Mouse (Mus musculus): Measurements from ENCODE around the gene Ttf2.

GRCm38 (mm10) chr3:100922506-100923375 lies 46.7 kb downstream of the Ttf2 start:
- TF ChIP-seq POLR2A (IDR thresholded peaks at IDR 0.05; ENCODE audit: low read depth, low read length) (no peak), CTCF (IDR thresholded peaks at IDR 0.05; ENCODE audit: extremely low read depth, insufficient read depth, insufficient read length, insufficient replicate concordance) (no peak)
